Mouse (Mus musculus): ENCODE results near the gene Nav2. TPM values are rescaled to one million over a fixed set of nuclear protein-coding genes. Genes with fewer than 3 reads are reported as not detected.
A peak's percentile ranks its signal among the peaks of the same experiment; 100 is the strongest.

Nav2 gene
- polyA plus RNA-seq, 1 experiment: 32.5 TPM

DNA sequence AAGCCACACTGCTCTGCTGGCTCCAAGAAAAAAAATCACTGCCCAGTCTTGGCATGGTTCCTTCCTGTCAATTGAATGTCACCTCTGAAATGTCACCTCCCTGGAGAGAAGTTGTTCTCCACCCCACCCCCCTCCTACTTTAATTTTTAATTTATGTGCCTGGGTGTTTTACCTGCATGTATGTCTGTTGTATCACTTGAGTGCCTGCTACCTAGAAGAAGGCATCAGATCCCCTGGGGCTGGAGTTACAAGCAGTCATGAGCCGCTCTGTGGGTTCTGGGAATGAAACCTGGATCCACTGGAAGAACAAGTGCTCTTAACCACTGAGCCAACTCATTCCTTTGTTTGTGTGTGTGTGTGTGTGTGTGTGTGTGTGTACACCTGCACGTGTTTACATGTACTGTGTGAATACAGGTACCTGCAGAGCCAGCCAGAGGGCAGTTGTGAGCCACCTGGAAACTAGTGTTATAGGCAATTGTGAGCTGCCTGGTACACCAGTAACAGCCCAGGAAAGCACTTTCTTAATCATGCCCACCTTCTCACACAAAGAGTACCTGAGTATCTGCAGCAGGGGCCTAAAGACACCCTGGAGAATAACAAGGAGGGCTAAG, 433.5 kb downstream of the Nav2 start:
- Histone ChIP-seq H3K27ac (ENCODE audit: insufficient read depth, low read length) (no peak overlapping the region), H3K27me3 (ENCODE audit: control insufficient read depth, insufficient read depth, low read length) (no peaks in the 10 kb centered on the region), H3K4me3 (replicated peaks; ENCODE audit: insufficient read depth, low read depth, low read length) (no peak overlapping the region), H3K4me1 (ENCODE audit: control insufficient read depth, insufficient read depth, low read length) (peaks cover 23% of the 10 kb centered on the region)
- TF ChIP-seq CTCF (IDR thresholded peaks at IDR 0.05; ENCODE audit: borderline replicate concordance, insufficient read depth, low read depth, low read length): 0 out of 2 replicates have a peak, but pooled peaks have one; percentile 15
- TF ChIP-seq POLR2A (IDR thresholded peaks at IDR 0.05; ENCODE audit: borderline replicate concordance, insufficient read depth, low read length): no peak
- WGBS: 88% methylated on average over 2 of the region's 2 CpGs
- no peak for DNase-seq

DNA sequence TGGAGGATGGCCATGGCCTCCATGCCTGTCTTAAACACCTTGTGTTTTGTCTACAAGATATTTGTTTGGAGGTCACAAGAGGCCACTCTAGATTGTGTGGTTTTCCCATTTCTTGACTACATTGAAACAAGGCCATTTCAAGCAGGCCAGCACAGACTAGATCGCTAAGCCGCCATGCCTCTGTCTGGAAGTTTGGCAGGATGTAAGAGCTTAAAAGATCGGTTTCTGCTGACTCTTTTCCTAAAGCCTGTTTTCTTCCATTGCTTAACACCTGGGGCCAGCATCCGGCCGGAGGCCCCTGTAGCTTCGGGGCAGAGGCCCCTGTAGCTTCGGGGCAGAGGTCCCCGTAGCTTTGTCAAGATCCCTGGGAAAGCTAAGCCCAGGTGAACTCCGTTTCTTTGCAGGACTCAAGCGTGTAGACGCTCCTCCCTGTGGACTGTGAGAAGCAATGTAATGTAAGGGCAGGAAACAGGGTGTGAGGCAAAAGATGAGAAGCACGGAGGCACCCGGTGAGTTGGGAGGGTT, 434.1 kb downstream of the Nav2 start:
- H3K27me3 ChIP-seq (ENCODE audit: control insufficient read depth, insufficient read depth, low read length): no peaks in the 10 kb centered on the region
- no peak for DNase-seq
- H3K4me3 ChIP-seq (replicated peaks; ENCODE audit: insufficient read depth, low read depth, low read length): no peak overlapping the region
- TF ChIP-seq POLR2A (IDR thresholded peaks at IDR 0.05; ENCODE audit: borderline replicate concordance, insufficient read depth, low read length): no peak
- TF ChIP-seq CTCF (IDR thresholded peaks at IDR 0.05; ENCODE audit: borderline replicate concordance, insufficient read depth, low read depth, low read length): no peak
- peaks cover 25% of the 10 kb centered on the region for H3K4me1 ChIP-seq (ENCODE audit: control insufficient read depth, insufficient read depth, low read length)
- no peak overlapping the region for H3K27ac ChIP-seq (ENCODE audit: insufficient read depth, low read length)
- WGBS: 46% methylated on average over 13 of the region's 13 CpGs

DNA sequence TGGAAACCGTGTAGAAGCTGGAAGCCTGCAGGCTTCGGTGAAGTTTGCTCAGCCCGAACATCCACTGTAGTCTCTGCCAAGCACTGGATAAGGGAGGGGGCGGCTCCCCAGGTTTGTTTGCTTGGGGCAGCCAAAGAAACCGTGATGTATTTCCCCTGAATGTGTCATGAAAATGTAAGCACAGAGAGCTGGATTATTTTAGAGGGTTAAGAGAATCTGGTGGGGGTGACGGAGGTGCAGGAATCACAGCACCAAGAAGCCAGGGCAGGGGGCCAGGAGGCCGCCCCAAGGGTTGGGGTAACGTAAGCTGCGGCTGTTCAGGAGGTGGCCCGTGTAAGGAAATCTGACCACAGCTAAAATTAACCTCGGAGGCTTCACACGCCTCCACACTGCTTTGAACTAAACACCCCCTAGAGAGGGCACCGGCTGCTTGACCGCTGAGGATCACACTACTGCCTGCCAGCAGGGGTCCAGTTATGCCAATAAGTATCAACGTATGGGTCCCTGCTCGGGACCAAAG, 434.6 kb downstream of the Nav2 start:
- H3K4me3 ChIP-seq (replicated peaks; ENCODE audit: insufficient read depth, low read depth, low read length): no peak overlapping the region
- no peaks in the 10 kb centered on the region for H3K27me3 ChIP-seq (ENCODE audit: control insufficient read depth, insufficient read depth, low read length)
- TF ChIP-seq POLR2A (IDR thresholded peaks at IDR 0.05; ENCODE audit: borderline replicate concordance, insufficient read depth, low read length) (no peak), CTCF (IDR thresholded peaks at IDR 0.05; ENCODE audit: borderline replicate concordance, insufficient read depth, low read depth, low read length) (no peak)
- peaks cover 26% of the 10 kb centered on the region for H3K4me1 ChIP-seq (ENCODE audit: control insufficient read depth, insufficient read depth, low read length)
- no peak overlapping the region for H3K27ac ChIP-seq (ENCODE audit: insufficient read depth, low read length)
- WGBS: 18% methylated on average over 16 of the region's 16 CpGs
- no peak for DNase-seq

DNA sequence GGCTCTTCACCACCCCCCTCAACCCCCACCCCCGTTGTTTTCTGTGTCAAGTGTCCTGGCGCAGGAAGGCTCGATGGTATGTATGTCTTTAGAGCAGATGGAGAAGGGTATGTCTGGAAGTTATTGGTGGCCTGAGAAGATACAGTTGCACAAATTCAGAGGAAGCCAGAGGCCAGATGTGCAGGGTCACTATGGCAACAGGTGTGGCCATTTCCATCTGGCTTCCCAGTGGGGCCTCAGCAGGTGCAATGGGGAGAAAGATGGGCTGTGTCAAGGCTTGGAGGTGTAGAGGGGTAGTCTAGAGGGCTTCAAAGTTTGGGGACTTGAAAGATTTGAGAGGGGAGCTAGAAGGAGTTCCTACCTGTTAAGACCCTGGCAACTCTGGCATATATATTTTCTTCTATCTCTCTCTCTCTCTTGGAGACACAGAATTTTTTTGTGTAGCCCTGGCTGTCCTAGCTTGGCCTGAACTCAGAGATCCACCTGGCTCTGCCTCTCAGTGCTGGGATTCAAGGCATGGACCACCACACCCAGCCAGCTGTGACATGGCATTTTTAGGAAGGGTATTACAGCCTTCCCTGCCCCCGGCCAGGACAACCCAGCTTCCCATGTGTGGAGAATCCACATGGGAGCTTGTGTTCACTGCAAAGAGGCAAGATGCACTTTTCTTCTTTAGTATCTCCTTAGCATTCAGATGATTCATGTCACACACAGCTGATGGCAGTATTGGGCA, 435.4 kb downstream of the Nav2 start:
- Histone ChIP-seq H3K4me3 (replicated peaks; ENCODE audit: insufficient read depth, low read depth, low read length) (no peak overlapping the region), H3K27ac (ENCODE audit: insufficient read depth, low read length) (no peak overlapping the region), H3K4me1 (ENCODE audit: control insufficient read depth, insufficient read depth, low read length) (peaks cover 26% of the 10 kb centered on the region), H3K27me3 (ENCODE audit: control insufficient read depth, insufficient read depth, low read length) (no peaks in the 10 kb centered on the region)
- WGBS: 62% methylated on average over 4 of the region's 4 CpGs
- no peak for DNase-seq
- TF ChIP-seq POLR2A (IDR thresholded peaks at IDR 0.05; ENCODE audit: borderline replicate concordance, insufficient read depth, low read length): no peak
- no peak for TF ChIP-seq CTCF (IDR thresholded peaks at IDR 0.05; ENCODE audit: borderline replicate concordance, insufficient read depth, low read depth, low read length)

DNA sequence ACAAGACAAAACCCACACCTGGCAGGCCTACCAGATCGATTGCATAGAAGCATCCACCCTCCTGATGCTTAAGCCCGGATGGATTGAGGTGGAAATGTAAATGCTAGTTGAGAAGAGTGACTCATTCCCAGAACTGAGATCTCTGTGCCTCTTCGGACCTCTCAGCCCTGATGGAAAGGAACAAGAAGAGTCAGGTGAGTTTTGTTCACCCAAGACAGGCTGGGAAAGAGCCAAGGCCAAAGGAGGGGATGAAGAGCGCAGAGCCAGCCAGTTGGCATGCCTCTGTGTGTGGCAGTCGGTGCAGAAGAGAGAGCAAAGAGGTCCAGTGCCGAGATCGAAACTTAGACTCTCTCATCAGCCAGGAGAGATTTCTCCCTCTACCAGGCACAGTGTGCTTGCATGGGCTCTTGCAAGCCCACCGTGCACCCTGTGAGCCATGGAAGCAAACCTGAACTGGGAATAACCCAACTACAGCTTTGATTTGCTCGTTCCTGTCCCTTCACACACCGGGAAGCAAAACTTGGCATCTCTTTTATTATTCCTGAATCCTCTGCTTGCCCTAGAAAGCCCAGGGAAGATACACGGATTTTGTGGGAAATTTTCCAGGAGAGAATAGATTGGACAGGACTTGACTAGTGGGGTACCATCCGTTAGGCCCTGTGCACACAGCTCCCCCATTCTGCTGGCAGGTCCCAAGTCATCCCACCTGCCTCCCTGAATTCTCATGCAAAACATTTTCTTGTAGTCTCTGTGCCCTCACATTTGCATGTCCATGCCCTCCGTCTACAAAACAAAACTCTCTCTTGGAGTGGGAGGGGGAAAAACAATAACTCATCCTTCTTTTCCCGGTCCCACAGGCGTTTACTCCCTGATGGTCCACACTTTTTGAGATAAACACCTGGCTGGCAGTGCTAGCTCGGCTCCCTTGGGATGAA, 439.1 kb downstream of the Nav2 start:
- no peaks in the 10 kb centered on the region for H3K27me3 ChIP-seq (ENCODE audit: control insufficient read depth, insufficient read depth, low read length)
- no peak overlapping the region for H3K27ac ChIP-seq (ENCODE audit: insufficient read depth, low read length)
- 16% methylated on average over 16 of the region's 16 CpGs for WGBS
- H3K4me1 ChIP-seq (ENCODE audit: control insufficient read depth, insufficient read depth, low read length): peaks cover 17% of the 10 kb centered on the region
- peak; percentile 61 to 73 for DNase-seq
- TF ChIP-seq CTCF (IDR thresholded peaks at IDR 0.05; ENCODE audit: borderline replicate concordance, insufficient read depth, low read depth, low read length): no peak
- no peak for TF ChIP-seq POLR2A (IDR thresholded peaks at IDR 0.05; ENCODE audit: borderline replicate concordance, insufficient read depth, low read length)
- no peak overlapping the region for H3K4me3 ChIP-seq (replicated peaks; ENCODE audit: insufficient read depth, low read depth, low read length)

DNA sequence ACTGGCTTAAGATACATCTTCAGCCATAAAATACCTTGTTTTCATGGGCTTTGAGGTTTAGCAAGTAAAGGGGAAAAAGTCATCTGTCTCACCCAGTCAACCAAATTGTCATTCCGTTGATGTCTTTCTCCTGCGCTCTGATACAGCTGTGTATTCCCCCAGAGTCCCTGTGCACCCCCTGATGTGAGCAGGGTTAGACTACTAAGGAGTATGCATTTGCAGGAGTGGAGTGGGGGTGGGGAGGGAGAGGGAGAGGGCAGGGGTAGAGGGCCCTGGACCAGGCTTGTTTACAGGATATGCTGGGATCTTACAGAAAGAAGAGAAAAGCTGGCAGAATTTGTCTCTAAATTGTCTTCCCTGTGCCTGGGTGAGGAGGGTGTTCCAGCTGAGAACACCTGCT, 440.1 kb downstream of the Nav2 start:
- H3K27ac ChIP-seq (ENCODE audit: insufficient read depth, low read length): no peak overlapping the region
- peaks cover 8% of the 10 kb centered on the region; the same call in 1 of the 2 replicates for H3K4me1 ChIP-seq (ENCODE audit: control insufficient read depth, insufficient read depth, low read length)
- H3K4me3 ChIP-seq (replicated peaks; ENCODE audit: insufficient read depth, low read depth, low read length): no peak overlapping the region
- TF ChIP-seq POLR2A (IDR thresholded peaks at IDR 0.05; ENCODE audit: borderline replicate concordance, insufficient read depth, low read length): no peak
- no peak for TF ChIP-seq CTCF (IDR thresholded peaks at IDR 0.05; ENCODE audit: borderline replicate concordance, insufficient read depth, low read depth, low read length)
- no peak for DNase-seq
- 78% methylated on average over 2 of the region's 2 CpGs for WGBS
- H3K27me3 ChIP-seq (ENCODE audit: control insufficient read depth, insufficient read depth, low read length): no peaks in the 10 kb centered on the region

DNA sequence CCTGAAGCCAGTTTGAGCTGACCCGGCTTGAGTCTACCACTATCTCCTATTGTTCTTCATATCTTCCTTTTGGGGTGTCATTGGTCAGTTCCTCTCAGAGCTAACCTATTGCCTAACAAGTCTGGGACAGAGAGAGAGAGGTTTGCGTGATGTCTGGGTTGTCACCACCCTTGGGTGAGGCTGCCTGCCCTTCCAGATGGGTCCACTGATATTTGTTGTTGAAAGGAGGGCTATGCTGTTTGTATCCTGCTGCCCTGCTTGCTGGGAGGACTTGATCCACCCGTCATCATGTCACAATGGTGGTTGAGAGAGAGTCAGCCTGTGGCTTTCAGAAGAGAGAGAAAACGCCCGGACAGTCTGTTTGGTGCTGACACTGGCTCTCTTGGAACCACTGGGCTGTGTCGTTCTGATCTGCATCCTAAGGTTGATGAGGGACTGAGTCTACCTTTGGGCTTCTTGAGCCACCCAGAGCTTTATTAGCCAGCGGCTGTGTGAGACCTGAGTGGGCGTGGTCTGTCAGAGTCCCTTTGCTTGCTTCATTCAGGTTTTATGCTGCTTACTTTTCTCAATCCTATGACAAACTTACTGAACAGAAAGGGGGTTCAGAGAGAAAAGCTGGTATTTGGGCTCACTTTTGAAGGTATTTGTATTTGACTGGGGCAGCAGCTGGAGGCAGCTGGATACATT, 441.9 kb downstream of the Nav2 start:
- Histone ChIP-seq H3K4me1 (ENCODE audit: control insufficient read depth, insufficient read depth, low read length) (peaks cover 10% of the 10 kb centered on the region), H3K4me3 (replicated peaks; ENCODE audit: insufficient read depth, low read depth, low read length) (no peak overlapping the region), H3K27me3 (ENCODE audit: control insufficient read depth, insufficient read depth, low read length) (no peaks in the 10 kb centered on the region), H3K27ac (ENCODE audit: insufficient read depth, low read length) (no peak overlapping the region)
- 86% methylated on average over 8 of the region's 8 CpGs for WGBS
- TF ChIP-seq CTCF (IDR thresholded peaks at IDR 0.05; ENCODE audit: borderline replicate concordance, insufficient read depth, low read depth, low read length): no peak
- TF ChIP-seq POLR2A (IDR thresholded peaks at IDR 0.05; ENCODE audit: borderline replicate concordance, insufficient read depth, low read length): no peak
- DNase-seq: no peak

Data from cerebellum, adult 2 months (tissue).